Mouse (Mus musculus) kidney, embryonic 14.5 days (tissue): Measurements from ENCODE around the gene Cfap43. TPM values are rescaled to one million over a fixed set of nuclear protein-coding genes. Genes with fewer than 3 reads are reported as not detected.

Experiments
- ATAC-seq: fragments of 200-750 bp; cut with Nextera tagmentation; 2 replicates; pipeline ENCODE4 v1.8.0; 2017; ENCODE audit warnings: moderate number of reproducible peaks, mild to moderate bottlenecking, moderate TSS enrichment, moderate library complexity; ENCODE audit not compliant: low FRiP score, low TSS enrichment
- H3K27ac ChIP-seq: fragments of 300-500 bp; sonication (generic); 2 replicates; pipeline ENCODE4 v1.5.1; 2014; ENCODE audit warnings: low read depth, mild to moderate bottlenecking, low read length, moderate library complexity, mixed read lengths
- H3K27me3 ChIP-seq: fragments of 300-500 bp; sonication (generic); 2 replicates; pipeline ENCODE4 v1.6.1; 2014; ENCODE audit warnings: mild to moderate bottlenecking, low read length; ENCODE audit not compliant: control insufficient read depth, insufficient read depth
- H3K36me3 ChIP-seq: fragments of 300-500 bp; sonication (generic); 2 replicates; pipeline ENCODE4 v1.6.1; 2014; ENCODE audit warnings: low read length, mixed read lengths; ENCODE audit not compliant: control insufficient read depth, insufficient read depth
- H3K4me1 ChIP-seq: fragments of 300-500 bp; sonication (generic); 2 replicates; pipeline ENCODE4 v1.6.1; 2014; ENCODE audit warnings: low read length, mixed read lengths; ENCODE audit not compliant: control insufficient read depth, insufficient read depth
- H3K4me2 ChIP-seq: fragments of 300-500 bp; sonication (generic); replicated peaks from 2 replicates; pipeline ENCODE4 v1.6.1; 2014; ENCODE audit warnings: low read depth, mild to moderate bottlenecking, low read length
- H3K4me3 ChIP-seq: fragments of 300-500 bp; sonication (generic); 2 replicates; pipeline ENCODE4 v1.5.1; 2014; ENCODE audit warnings: mild to moderate bottlenecking, low read length
- H3K9ac ChIP-seq: fragments of 300-500 bp; sonication (generic); 2 replicates; pipeline ENCODE4 v1.6.1; 2014; ENCODE audit warnings: low read depth, mild to moderate bottlenecking, low read length, moderate library complexity
- H3K9me3 ChIP-seq: fragments of 300-500 bp; sonication (generic); 2 replicates; pipeline ENCODE4 v1.6.1; 2016; ENCODE audit warnings: low read length; ENCODE audit not compliant: control insufficient read depth
- WGBS: fragments of 180-500 bp; shearing (Covaris S2); extraction: QIAGEN DNeasy Blood & Tissue Kit; methylation state at CpG from one replicate; pipeline ENCODE4 v1.1.7; 2014; 5-methylcytosine and 5-hydroxymethylcytosine counted together
- polyA plus RNA-seq: library from polyadenylated mRNA; unstranded; fragments of >200 nt; fragmentation: Nextera tagmentation; extraction: Ambion mirVana; gene quantifications from 2 replicates; pipeline ENCODE4 v1.2.1, GENCODE M21; 2014

The Cfap43 gene
- polyA plus RNA-seq, 1 experiment from 2014 or later, result 0.03 TPM

- H3K9me3 ChIP-seq, result no peaks in the 10 kb centered on the region
- H3K9ac ChIP-seq, result peak overlapping the region; percentile 32
- H3K4me3 ChIP-seq, result peak overlapping the region; percentile 44
- peak; percentile 91 for ATAC-seq
- 3% methylated on average over 49 of the region's 49 CpGs for WGBS
- H3K4me1 ChIP-seq, result no peaks in the 10 kb centered on the region
- H3K27ac ChIP-seq, result no peak overlapping the region
- H3K4me2 ChIP-seq, result peak overlapping the region; percentile 80
- peaks cover 11% of the 10 kb centered on the region; the same call in 1 of the 2 replicates for H3K27me3 ChIP-seq
- H3K36me3 ChIP-seq, result no peaks in the 10 kb centered on the region
Observed at GRCm38 (mm10) chr19:47836701-47837526, 82.2 kb downstream of the Cfap43 start.

- Histone ChIP-seq H3K4me2 (no peak overlapping the region), H3K36me3 (no peaks in the 10 kb centered on the region), H3K27me3 (peaks cover 11% of the 10 kb centered on the region; the same call in 1 of the 2 replicates), H3K4me1 (no peaks in the 10 kb centered on the region), H3K4me3 (no peak overlapping the region), H3K9ac (no peak overlapping the region), H3K9me3 (no peaks in the 10 kb centered on the region), H3K27ac (no peak overlapping the region)
- 88% methylated on average over 7 of the region's 7 CpGs for WGBS
- no peak for ATAC-seq
Observed at GRCm38 (mm10) chr19:47835776-47836175, 83.3 kb downstream of the Cfap43 start.

GRCm38 (mm10) chr19:47834614-47835013, 84.5 kb downstream of the Cfap43 start:
- Histone ChIP-seq H3K36me3 (no peaks in the 10 kb centered on the region), H3K27ac (no peak overlapping the region), H3K9ac (no peak overlapping the region), H3K4me3 (no peak overlapping the region), H3K9me3 (no peaks in the 10 kb centered on the region), H3K4me1 (no peaks in the 10 kb centered on the region), H3K4me2 (no peak overlapping the region), H3K27me3 (peaks cover 11% of the 10 kb centered on the region; the same call in 1 of the 2 replicates)
- 92% methylated on average over 5 of the region's 5 CpGs for WGBS
- no peak for ATAC-seq

GRCm38 (mm10) chr19:47832316-47832715, 86.8 kb downstream of the Cfap43 start:
- no peak for ATAC-seq
- 81% methylated on average over 16 of the region's 16 CpGs for WGBS

GRCm38 (mm10) chr19:47831111-47831510, 88.0 kb downstream of the Cfap43 start:
- Histone ChIP-seq H3K4me2 (no peak overlapping the region), H3K4me3 (no peak overlapping the region), H3K9me3 (no peaks in the 10 kb centered on the region), H3K36me3 (no peaks in the 10 kb centered on the region), H3K4me1 (no peaks in the 10 kb centered on the region), H3K27me3 (no peaks in the 10 kb centered on the region), H3K27ac (no peak overlapping the region), H3K9ac (no peak overlapping the region)
- ATAC-seq, result no peak
- 92% methylated on average over 8 of the region's 8 CpGs for WGBS

More at GRCm38 (mm10) chr19:47832316-47832715, 86.8 kb downstream of the Cfap43 start:
- Histone ChIP-seq H3K4me3 (no peak overlapping the region), H3K4me2 (no peak overlapping the region), H3K27ac (no peak overlapping the region), H3K27me3 (peaks cover 8% of the 10 kb centered on the region; the same call in 1 of the 2 replicates), H3K9me3 (no peaks in the 10 kb centered on the region), H3K4me1 (no peaks in the 10 kb centered on the region), H3K36me3 (no peaks in the 10 kb centered on the region), H3K9ac (no peak overlapping the region)

GRCm38 (mm10) chr19:47829913-47830450, 89.1 kb downstream of the Cfap43 start:
- no peak overlapping the region for H3K4me2 ChIP-seq
- H3K27ac ChIP-seq, result no peak overlapping the region
- H3K9me3 ChIP-seq, result no peaks in the 10 kb centered on the region
- no peaks in the 10 kb centered on the region for H3K27me3 ChIP-seq
- no peak overlapping the region for H3K9ac ChIP-seq
- H3K36me3 ChIP-seq, result no peaks in the 10 kb centered on the region
- WGBS, result 82% methylated on average over 14 of the region's 14 CpGs
- H3K4me3 ChIP-seq, result no peak overlapping the region
- no peaks in the 10 kb centered on the region for H3K4me1 ChIP-seq
- ATAC-seq, result no peak

GRCm38 (mm10) chr19:47824026-47824425, 95.1 kb downstream of the Cfap43 start:
- H3K36me3 ChIP-seq, result no peaks in the 10 kb centered on the region
- no peaks in the 10 kb centered on the region for H3K4me1 ChIP-seq
- WGBS, result 80% methylated on average over 5 of the region's 5 CpGs
- H3K27ac ChIP-seq, result no peak overlapping the region
- no peak overlapping the region for H3K4me3 ChIP-seq
- peaks cover 10% of the 10 kb centered on the region; the same call in 1 of the 2 replicates for H3K27me3 ChIP-seq
- ATAC-seq, result no peak
- H3K9ac ChIP-seq, result no peak overlapping the region
- H3K9me3 ChIP-seq, result no peaks in the 10 kb centered on the region
- no peak overlapping the region for H3K4me2 ChIP-seq

GRCm38 (mm10) chr19:47822143-47822796, 96.8 kb downstream of the Cfap43 start:
- H3K36me3 ChIP-seq, result no peaks in the 10 kb centered on the region
- no peak overlapping the region for H3K4me2 ChIP-seq
- no peak for ATAC-seq
- peaks cover 10% of the 10 kb centered on the region; the same call in 1 of the 2 replicates for H3K27me3 ChIP-seq
- no peak overlapping the region for H3K27ac ChIP-seq
- 19% methylated on average over 8 of the region's 8 CpGs for whole genome bisulfite sequencing
- no peak overlapping the region for H3K4me3 ChIP-seq
- no peaks in the 10 kb centered on the region for H3K9me3 ChIP-seq
- no peak overlapping the region for H3K9ac ChIP-seq
- H3K4me1 ChIP-seq, result no peaks in the 10 kb centered on the region

GRCm38 (mm10) chr19:47821494-47821872, 97.6 kb downstream of the Cfap43 start:
- no peak overlapping the region for H3K9ac ChIP-seq
- no peaks in the 10 kb centered on the region for H3K9me3 ChIP-seq
- H3K4me3 ChIP-seq, result no peak overlapping the region
- ATAC-seq, result no peak
- H3K4me2 ChIP-seq, result no peak overlapping the region
- WGBS, result 55% methylated on average over 7 of the region's 7 CpGs
- peaks cover 10% of the 10 kb centered on the region; the same call in 1 of the 2 replicates for H3K27me3 ChIP-seq
- no peak overlapping the region for H3K27ac ChIP-seq
- H3K4me1 ChIP-seq, result no peaks in the 10 kb centered on the region
- no peaks in the 10 kb centered on the region for H3K36me3 ChIP-seq
